Mouse (Mus musculus) CH12.LX (cell line): Measurements from ENCODE around the gene Skap1. TPM values are rescaled to one million over a fixed set of nuclear protein-coding genes. Genes with fewer than 3 reads are reported as not detected.

ENCODE experiments used
- DNase-seq: peaks from one replicate; pipeline ENCODE4 v3.0.0-alpha.2; 2013; ENCODE audit errors: extremely low read depth
- H3K27ac ChIP-seq: 2 replicates; pipeline ENCODE4 v1.5.1; 2012; ENCODE audit warnings: low read depth, mild to moderate bottlenecking, control low read depth, moderate library complexity; ENCODE audit not compliant: insufficient read depth
- H3K27me3 ChIP-seq: replicated peaks from 2 replicates; pipeline ENCODE3; 2012; ENCODE audit warnings: inconsistent platforms
- H3K36me3 ChIP-seq, 2 experiments: replicated peaks in 1 of 2; 2 replicates each; pipeline versions ENCODE3 to v1.6.1; 2012; ENCODE audit warnings: inconsistent platforms in 1 of 2, low read length in 1 of 2, mild to moderate bottlenecking in 1 of 2, mixed read lengths in 1 of 2, moderate library complexity in 1 of 2; ENCODE audit not compliant: control insufficient read depth in 1 of 2, insufficient read depth in 1 of 2
- H3K4me1 ChIP-seq, 2 experiments: 2 replicates each; pipeline ENCODE4 v1.6.1; 2012; ENCODE audit warnings: inconsistent platforms in 1 of 2, moderate library complexity in 1 of 2; ENCODE audit not compliant: insufficient read depth in 2 of 2, control insufficient read depth in 1 of 2
- H3K4me2 ChIP-seq: 2 replicates; pipeline ENCODE4 v1.6.1; 2012; ENCODE audit warnings: low read depth, mild to moderate bottlenecking, control low read depth; ENCODE audit not compliant: poor library complexity, insufficient read depth, severe bottlenecking
- H3K4me3 ChIP-seq, 3 experiments: fragments of 150-350 bp in 1 of 3; sonication (generic) in 1 of 3; replicated peaks in 1 of 3; 2 replicates each; pipeline versions ENCODE3 to v1.5.1; 2011 to 2012; ENCODE audit warnings: low read depth in 2 of 3, low read length in 2 of 3, mild to moderate bottlenecking in 2 of 3, moderate library complexity in 2 of 3, control low read depth in 1 of 3, improper control_type of control experiment in 1 of 3, inconsistent platforms in 1 of 3, mixed read lengths in 1 of 3; ENCODE audit not compliant: poor library complexity in 1 of 3
- H3K79me2 ChIP-seq: replicated peaks from 2 replicates; pipeline ENCODE4 v1.6.1; 2012; ENCODE audit warnings: mild to moderate bottlenecking, moderate library complexity; ENCODE audit not compliant: control insufficient read depth, poor library complexity, insufficient read depth, severe bottlenecking; ENCODE audit errors: extremely low read depth
- H3K9ac ChIP-seq: 2 replicates; pipeline ENCODE4 v1.6.1; 2012; ENCODE audit warnings: low read depth, mild to moderate bottlenecking, control low read depth, moderate library complexity; ENCODE audit not compliant: insufficient read depth
- H3K9me3 ChIP-seq: replicated peaks from 2 replicates; pipeline ENCODE3; 2012; ENCODE audit warnings: low read length, inconsistent platforms, mixed read lengths
- BHLHE40 ChIP-seq: IDR thresholded peaks from 2 replicates; pipeline ENCODE4 v1.6.1; 2011; ENCODE audit warnings: mild to moderate bottlenecking, low read depth, low read length, improper control_type of control experiment
- CHD1 ChIP-seq: IDR thresholded peaks from 2 replicates; pipeline ENCODE4 v1.6.1; 2012; ENCODE audit warnings: low read depth, low read length, improper control_type of control experiment, inconsistent platforms
- CHD2 ChIP-seq: IDR thresholded peaks from 2 replicates; pipeline ENCODE4 v1.6.1; 2011; ENCODE audit warnings: low read length, improper control_type of control experiment
- CTCF ChIP-seq, 2 experiments: IDR thresholded peaks in 1 of 2; conservative IDR thresholded peaks in 1 of 2; 2 replicates each; pipeline ENCODE4 v1.5.1; 2011 to 2012; ENCODE audit warnings: low read depth in 2 of 2, low read length in 2 of 2, improper control_type of control experiment in 1 of 2, inconsistent platforms in 1 of 2, mild to moderate bottlenecking in 1 of 2, moderate library complexity in 1 of 2
- E2F4 ChIP-seq: IDR thresholded peaks from 2 replicates; pipeline ENCODE4 v1.6.1; 2011; ENCODE audit warnings: low read depth, low read length, improper control_type of control experiment; ENCODE audit not compliant: insufficient replicate concordance
- ELF1 ChIP-seq: IDR thresholded peaks from 2 replicates; pipeline ENCODE4 v1.6.1; 2014; ENCODE audit warnings: low read depth, mild to moderate bottlenecking, inconsistent platforms, low read length, improper control_type of control experiment
- EP300 ChIP-seq: IDR thresholded peaks from 2 replicates; pipeline ENCODE4 v1.6.1; 2011; ENCODE audit warnings: low read length, improper control_type of control experiment
- HCFC1 ChIP-seq: IDR thresholded peaks from 2 replicates; pipeline ENCODE4 v1.6.1; 2012; ENCODE audit warnings: low read depth, mild to moderate bottlenecking, inconsistent platforms, low read length, improper control_type of control experiment
- JUND ChIP-seq: conservative IDR thresholded peaks from 2 replicates; pipeline ENCODE4 v1.6.1; 2011; ENCODE audit warnings: low read depth, low read length, improper control_type of control experiment
- KAT2A ChIP-seq: IDR thresholded peaks from 2 replicates; pipeline ENCODE4 v1.6.1; 2012; ENCODE audit warnings: low read length, improper control_type of control experiment, inconsistent platforms; ENCODE audit not compliant: insufficient replicate concordance
- MAZ ChIP-seq: IDR thresholded peaks from 2 replicates; pipeline ENCODE4 v1.6.1; 2012; ENCODE audit warnings: low read depth, mild to moderate bottlenecking, inconsistent platforms, low read length, improper control_type of control experiment, moderate library complexity
- MEF2A ChIP-seq: IDR thresholded peaks from 2 replicates; pipeline ENCODE4 v1.6.1; 2014; ENCODE audit warnings: low read depth, mild to moderate bottlenecking, inconsistent platforms, low read length, improper control_type of control experiment, borderline replicate concordance
- MXI1 ChIP-seq: IDR thresholded peaks from 2 replicates; pipeline ENCODE4 v1.6.1; 2011; ENCODE audit warnings: mild to moderate bottlenecking, low read depth, low read length, improper control_type of control experiment
- PAX5 ChIP-seq: IDR thresholded peaks from 2 replicates; pipeline ENCODE4 v1.6.1; 2012; ENCODE audit warnings: low read length, inconsistent platforms, mixed read lengths
- POLR2AphosphoS2 ChIP-seq: IDR thresholded peaks from 2 replicates; pipeline ENCODE4 v1.6.1; 2011; ENCODE audit warnings: low read depth, low read length, improper control_type of control experiment
- RAD21 ChIP-seq: IDR thresholded peaks from 2 replicates; pipeline ENCODE4 v1.6.1; 2011; ENCODE audit warnings: low read depth, mild to moderate bottlenecking, low read length, improper control_type of control experiment, moderate library complexity
- RCOR1 ChIP-seq: conservative IDR thresholded peaks from 2 replicates; pipeline ENCODE4 v1.6.1; 2012; ENCODE audit warnings: low read depth, mild to moderate bottlenecking, inconsistent platforms, low read length, improper control_type of control experiment
- SIN3A ChIP-seq: IDR thresholded peaks from 2 replicates; pipeline ENCODE4 v1.6.1; 2012; ENCODE audit warnings: low read length, improper control_type of control experiment, inconsistent platforms
- SMC3 ChIP-seq: IDR thresholded peaks from 2 replicates; pipeline ENCODE4 v1.6.1; 2011; ENCODE audit warnings: low read depth, low read length, improper control_type of control experiment
- TBP ChIP-seq: conservative IDR thresholded peaks from 2 replicates; pipeline ENCODE4 v1.6.1; 2011; ENCODE audit warnings: low read depth, low read length, improper control_type of control experiment
- TCF12 ChIP-seq: IDR thresholded peaks from 2 replicates; pipeline ENCODE4 v1.6.1; 2014; ENCODE audit warnings: low read depth, mild to moderate bottlenecking, inconsistent platforms, low read length, improper control_type of control experiment
- UBTF ChIP-seq: IDR thresholded peaks from 2 replicates; pipeline ENCODE4 v1.6.1; 2012; ENCODE audit warnings: low read depth, mild to moderate bottlenecking, inconsistent platforms, low read length, improper control_type of control experiment, moderate library complexity
- USF2 ChIP-seq: conservative IDR thresholded peaks from 2 replicates; pipeline ENCODE4 v1.6.1; 2011; ENCODE audit warnings: low read depth, low read length, improper control_type of control experiment
- ZC3H11A ChIP-seq: IDR thresholded peaks from 2 replicates; pipeline ENCODE4 v1.6.1; 2012; ENCODE audit warnings: low read depth, mild to moderate bottlenecking, inconsistent platforms, low read length, improper control_type of control experiment
- ZKSCAN1 ChIP-seq: IDR thresholded peaks from 2 replicates; pipeline ENCODE4 v1.6.1; 2012; ENCODE audit warnings: low read depth, inconsistent platforms, low read length, improper control_type of control experiment, borderline replicate concordance
- ZMIZ1 ChIP-seq: IDR thresholded peaks from 2 replicates; pipeline ENCODE4 v1.6.1; 2012; ENCODE audit warnings: low read depth, mild to moderate bottlenecking, inconsistent platforms, low read length, improper control_type of control experiment
- ZNF384 ChIP-seq: IDR thresholded peaks from 2 replicates; pipeline ENCODE4 v1.6.1; 2012; ENCODE audit warnings: low read depth, low read length, improper control_type of control experiment, inconsistent platforms
- dilution Hi-C: fragments of 300-500 bp; cut with MboI; formaldehyde crosslinking; loops from 2 replicates; pipeline ENCODE4 v1.14.3; 2020; ENCODE audit warnings: low sequenced_read_pairs; ENCODE audit not compliant: extremely low pct_unique_long_range_greater_than_20kb, extremely low pct_ligation_motif_present
- in situ Hi-C: fragments of 300-500 bp; cut with MboI; formaldehyde crosslinking; loops from 3 replicates; pipeline ENCODE4 v1.14.3; 2019; ENCODE audit warnings: low sequenced_read_pairs, low pct_ligation_motif_present, low pct_unique_long_range_greater_than_20kb, mixed read lengths
- polyA plus RNA-seq: library from polyadenylated mRNA; unstranded; fragments of >175 nt; gene quantifications from 2 replicates; pipeline ENCODE4 v1.2.1, GENCODE M21; 2012; ENCODE audit warnings: low read depth; ENCODE audit not compliant: insufficient read length
- total RNA-seq, 2 experiments: library from RNA; depleted of rRNA; stranded (reverse); fragments of 300-350 nt in 1 of 2; fragments of >200 nt in 1 of 2; gene quantifications; 2 replicates each; pipeline ENCODE4 v1.2.3; 2012 to 2014

Gene Skap1
- total and polyA plus RNA-seq, 3 experiments: not detected

DNA sequence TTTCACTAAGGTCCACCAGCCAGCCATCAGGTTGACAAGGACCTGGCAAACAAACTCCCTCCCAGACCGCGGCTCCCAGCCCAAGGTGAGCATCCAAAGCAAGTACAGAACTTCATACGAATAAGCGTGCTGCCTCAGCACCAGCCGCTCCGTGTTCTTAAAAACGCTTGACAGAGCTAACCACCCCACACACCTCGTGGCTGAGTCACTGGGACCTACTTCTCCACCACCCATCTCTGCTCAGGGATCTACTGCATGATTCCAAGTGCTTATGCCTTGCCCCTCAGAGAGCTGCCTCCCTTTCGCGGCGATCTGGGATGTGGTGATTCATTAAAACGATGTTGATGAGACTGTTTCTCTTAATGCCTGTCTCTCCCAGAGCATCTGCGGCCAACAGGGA lies 213.6 kb downstream of the Skap1 start:
- Histone ChIP-seq H3K36me3 (no peaks in the 10 kb centered on the region), H3K4me3 (no peak overlapping the region), H3K9ac (no peak overlapping the region), H3K79me2 (no peaks in the 10 kb centered on the region), H3K27me3 (peaks cover 8% of the 10 kb centered on the region), H3K27ac (no peak overlapping the region), H3K4me1 (peaks cover 0 to 3% of the 10 kb centered on the region in 2 experiments; a peak in 1 of 4 replicates), H3K9me3 (no peaks in the 10 kb centered on the region), H3K4me2 (no peak overlapping the region)
- in situ Hi-C loops: no loop called here
- no peak for DNase-seq
- dilution Hi-C loops: no loop called here
- TF ChIP-seq ZMIZ1: no peak
- TF ChIP-seq RCOR1: no peak
- no peak for TF ChIP-seq HCFC1
- no peak for TF ChIP-seq UBTF
- no peak for TF ChIP-seq KAT2A
- no peak for TF ChIP-seq USF2
- no peak for TF ChIP-seq JUND
- no peak for TF ChIP-seq TBP
- TF ChIP-seq TCF12: no peak
- TF ChIP-seq MAZ: no peak
- no peak for TF ChIP-seq SIN3A
- TF ChIP-seq PAX5: no peak
- TF ChIP-seq EP300: no peak
- TF ChIP-seq RAD21: no peak
- no peak for TF ChIP-seq CHD1
- TF ChIP-seq E2F4: no peak
- no peak for TF ChIP-seq MXI1
- TF ChIP-seq MEF2A: no peak

DNA sequence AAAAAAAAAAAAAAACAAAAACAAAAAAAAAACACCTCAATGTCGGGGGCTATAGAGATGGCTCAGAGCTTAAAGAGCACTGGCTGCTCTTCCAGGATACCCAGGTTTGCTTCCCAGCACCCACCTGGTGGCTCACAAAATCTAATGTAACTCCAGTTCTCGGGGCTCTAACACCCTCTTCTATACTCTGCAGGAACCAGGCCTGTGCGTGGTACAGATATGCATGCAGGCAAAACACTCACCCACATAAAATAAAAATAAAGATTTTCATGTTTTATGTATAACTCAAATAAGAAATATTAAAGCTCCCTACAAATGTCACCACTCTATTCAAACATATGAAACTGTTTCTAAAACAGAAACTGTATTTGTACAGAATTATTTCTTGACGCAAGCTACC lies 214.6 kb downstream of the Skap1 start:
- H3K4me1 ChIP-seq: peaks cover 0 to 3% of the 10 kb centered on the region in 2 experiments; a peak in 1 of 4 replicates
- H3K4me2 ChIP-seq: no peak overlapping the region
- no peaks in the 10 kb centered on the region for H3K9me3 ChIP-seq
- in situ Hi-C loops (no loop called here), dilution Hi-C loops (no loop called here)
- no peak overlapping the region for H3K27ac ChIP-seq
- H3K36me3 ChIP-seq: no peaks in the 10 kb centered on the region
- H3K9ac ChIP-seq: no peak overlapping the region
- no peak overlapping the region for H3K4me3 ChIP-seq
- H3K27me3 ChIP-seq: peaks cover 8% of the 10 kb centered on the region
- TF ChIP-seq TCF12 (no peak), CHD2 (no peak), ZC3H11A (no peak), ELF1 (no peak), POLR2AphosphoS2 (no peak), ZNF384 (no peak), CTCF (conservative IDR thresholded peaks at IDR 0.05 in 1 of 2, IDR thresholded peaks at IDR 0.05 in 1 of 2; ENCODE audit: low read depth in 2 of 2, low read length in 2 of 2) (no peak), JUND (no peak), BHLHE40 (no peak), KAT2A (no peak), SMC3 (no peak), MEF2A (no peak), ZKSCAN1 (no peak), MXI1 (no peak), CHD1 (no peak), UBTF (no peak), USF2 (no peak), RAD21 (no peak)
- H3K79me2 ChIP-seq: no peaks in the 10 kb centered on the region
- DNase-seq: no peak
